Mouse (Mus musculus) kidney, adult 2 months (tissue): ENCODE data around the gene Frmpd1. TPM values are rescaled to one million over a fixed set of nuclear protein-coding genes. Genes with fewer than 3 reads are reported as not detected.

ENCODE experiments used
- DNase-seq: peaks from one replicate; pipeline ENCODE4 v3.0.0; 2021
- H3K27ac ChIP-seq: fragments of 200-500 bp; 2 replicates; pipeline ENCODE4 v1.5.1; 2012; ENCODE audit warnings: low read depth, low read length, control low read depth, inconsistent platforms; ENCODE audit not compliant: insufficient read depth
- H3K27me3 ChIP-seq: fragments of 200-500 bp; replicated peaks from 2 replicates; pipeline ENCODE4 v1.6.1; 2012; ENCODE audit warnings: mild to moderate bottlenecking, moderate library complexity, low read length, inconsistent platforms; ENCODE audit not compliant: control insufficient read depth, insufficient read depth
- H3K36me3 ChIP-seq: fragments of 200-500 bp; 2 replicates; pipeline ENCODE4 v1.6.1; 2012; ENCODE audit warnings: mild to moderate bottlenecking, moderate library complexity, low read length, inconsistent platforms; ENCODE audit not compliant: control insufficient read depth, insufficient read depth
- H3K4me1 ChIP-seq: fragments of 200-500 bp; 2 replicates; pipeline ENCODE4 v1.6.1; 2011; ENCODE audit warnings: low read length; ENCODE audit not compliant: control insufficient read depth, insufficient read depth
- H3K4me3 ChIP-seq: fragments of 200-500 bp; 2 replicates; pipeline ENCODE4 v1.5.1; 2011; ENCODE audit warnings: mild to moderate bottlenecking, low read depth, low read length, control low read depth; ENCODE audit not compliant: insufficient read depth
- CTCF ChIP-seq: fragments of 200-500 bp; conservative IDR thresholded peaks from 2 replicates; pipeline ENCODE4 v1.5.1; 2011; ENCODE audit warnings: low read depth, mild to moderate bottlenecking, control low read depth, low read length, moderate library complexity, mixed read lengths; ENCODE audit not compliant: insufficient read depth, insufficient read length
- POLR2A ChIP-seq: fragments of 200-500 bp; IDR thresholded peaks from one replicate; pipeline ENCODE4 v1.6.1; 2011; ENCODE audit warnings: low read depth, low read length, control low read depth
- WGBS: fragments of 180-500 bp; shearing (Covaris S2); methylation state at CpG from one replicate; pipeline ENCODE4 v1.1.7; 2018; 5-methylcytosine and 5-hydroxymethylcytosine counted together
- polyA plus RNA-seq: library from polyadenylated mRNA; depleted of rRNA; stranded (reverse); fragments of >200 nt; gene quantifications from 2 replicates; pipeline ENCODE4 v1.2.3, GENCODE M21; 2012

Gene Frmpd1
- polyA plus RNA-seq, 1 experiment = 0.56 TPM

GRCm38 (mm10) chr4:45160773-45161172 is 23.9 kb upstream of the Frmpd1 start:
- TF ChIP-seq CTCF (no peak), POLR2A (no peak)
- no peak overlapping the region for H3K27ac ChIP-seq
- H3K4me3 ChIP-seq = no peak overlapping the region
- H3K27me3 ChIP-seq = no peaks in the 10 kb centered on the region
- no peaks in the 10 kb centered on the region for H3K36me3 ChIP-seq
- DNase-seq = no peak
- WGBS = 54% methylated on average over 6 of the region's 6 CpGs
- no peaks in the 10 kb centered on the region for H3K4me1 ChIP-seq

DNA sequence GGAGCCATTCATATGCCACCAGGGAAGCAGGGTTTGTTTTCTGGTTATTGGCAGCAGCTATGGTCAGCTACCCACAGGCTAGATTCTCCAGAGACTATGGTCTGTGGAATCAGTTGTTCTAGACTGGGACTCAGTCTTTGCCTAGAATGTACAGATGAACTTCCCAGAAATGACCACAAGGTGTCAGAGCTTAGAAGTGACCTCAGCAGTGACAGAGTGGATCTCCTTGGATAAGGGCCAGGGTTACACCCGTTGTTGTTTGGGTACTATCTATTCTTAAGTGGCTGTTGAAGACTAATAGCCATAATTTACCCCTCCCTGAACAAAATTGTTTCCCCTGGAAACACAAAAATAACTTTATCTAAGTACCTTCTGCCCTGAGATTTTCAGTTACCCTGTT is 21.0 kb upstream of the Frmpd1 start:
- Histone ChIP-seq H3K27ac (no peak overlapping the region), H3K4me1 (no peaks in the 10 kb centered on the region), H3K4me3 (no peak overlapping the region), H3K36me3 (no peaks in the 10 kb centered on the region), H3K27me3 (no peaks in the 10 kb centered on the region)
- peak; percentile 55 for DNase-seq
- TF ChIP-seq POLR2A (no peak), CTCF (peak; percentile 32; the same call in 1 of the 2 replicates)
- 0% methylated on average over 1 of the region's 1 CpGs for WGBS

GRCm38 (mm10) chr4:45165477-45165876 is 19.2 kb upstream of the Frmpd1 start:
- no peak overlapping the region for H3K4me3 ChIP-seq
- H3K27me3 ChIP-seq = no peaks in the 10 kb centered on the region
- WGBS = 89% methylated on average over 1 of the region's 1 CpGs
- H3K27ac ChIP-seq = no peak overlapping the region
- no peak for DNase-seq
- H3K36me3 ChIP-seq = no peaks in the 10 kb centered on the region
- no peaks in the 10 kb centered on the region for H3K4me1 ChIP-seq
- TF ChIP-seq POLR2A = no peak
- no peak for TF ChIP-seq CTCF

DNA sequence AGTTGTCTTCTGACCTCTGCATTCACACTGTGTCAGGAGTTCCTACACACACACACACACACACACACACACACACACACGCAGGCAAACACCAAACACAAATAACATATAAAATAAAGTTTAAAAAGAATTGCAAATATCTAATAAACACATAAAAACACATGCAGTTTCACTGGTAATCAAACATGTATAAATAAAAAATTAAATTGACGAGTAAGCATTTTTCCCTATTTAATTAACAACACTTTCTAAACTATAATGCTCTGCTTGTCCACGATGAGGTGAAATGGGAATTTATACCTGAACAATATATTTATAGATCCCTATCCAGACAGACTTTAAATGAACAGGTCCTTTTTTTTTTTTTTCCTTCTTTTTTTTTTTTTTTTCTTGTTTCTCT is 18.7 kb upstream of the Frmpd1 start:
- no peak overlapping the region for H3K4me3 ChIP-seq
- no peak for DNase-seq
- TF ChIP-seq POLR2A (no peak), CTCF (no peak)
- no peaks in the 10 kb centered on the region for H3K36me3 ChIP-seq
- WGBS = 85% methylated on average over 3 of the region's 3 CpGs
- no peaks in the 10 kb centered on the region for H3K27me3 ChIP-seq
- no peak overlapping the region for H3K27ac ChIP-seq
- H3K4me1 ChIP-seq = no peaks in the 10 kb centered on the region

DNA sequence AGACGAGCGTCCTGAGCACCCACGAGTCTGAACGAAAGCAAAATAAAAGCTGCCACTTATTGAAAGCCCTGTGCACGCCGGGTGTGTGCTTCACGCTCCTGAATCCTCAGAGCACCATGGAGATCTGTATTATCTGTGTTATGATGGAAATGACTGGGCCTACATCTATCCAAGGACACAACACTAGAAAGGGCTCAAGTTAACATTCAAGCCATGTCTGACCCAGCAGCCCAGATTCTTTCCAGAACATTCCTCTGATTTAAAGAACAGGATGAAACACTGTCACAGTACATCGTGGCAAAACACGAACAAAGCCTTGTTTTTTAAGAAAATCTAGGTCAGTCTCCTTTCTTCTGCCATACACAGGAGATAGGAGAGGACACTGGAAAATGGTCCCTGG is 13.3 kb upstream of the Frmpd1 start:
- no peak for DNase-seq
- Histone ChIP-seq H3K4me1 (no peaks in the 10 kb centered on the region), H3K27ac (no peak overlapping the region), H3K4me3 (no peak overlapping the region), H3K36me3 (no peaks in the 10 kb centered on the region), H3K27me3 (no peaks in the 10 kb centered on the region)
- 90% methylated on average over 9 of the region's 9 CpGs for WGBS
- TF ChIP-seq CTCF = no peak
- TF ChIP-seq POLR2A = no peak

- H3K36me3 ChIP-seq = no peaks in the 10 kb centered on the region
- no peaks in the 10 kb centered on the region; the same call in 1 of the 2 replicates for H3K4me1 ChIP-seq
- no peaks in the 10 kb centered on the region; the same call in 1 of the 2 replicates for H3K27me3 ChIP-seq
- H3K27ac ChIP-seq = no peak overlapping the region
- peak overlapping the region; percentile 66 for H3K4me3 ChIP-seq
- DNase-seq = no peak
- 29% methylated on average over 13 of the region's 13 CpGs for WGBS
- TF ChIP-seq POLR2A (no peak), CTCF (no peak)
Measured at GRCm38 (mm10) chr4:45183818-45184520, 706 bp upstream of the Frmpd1 start.

DNA sequence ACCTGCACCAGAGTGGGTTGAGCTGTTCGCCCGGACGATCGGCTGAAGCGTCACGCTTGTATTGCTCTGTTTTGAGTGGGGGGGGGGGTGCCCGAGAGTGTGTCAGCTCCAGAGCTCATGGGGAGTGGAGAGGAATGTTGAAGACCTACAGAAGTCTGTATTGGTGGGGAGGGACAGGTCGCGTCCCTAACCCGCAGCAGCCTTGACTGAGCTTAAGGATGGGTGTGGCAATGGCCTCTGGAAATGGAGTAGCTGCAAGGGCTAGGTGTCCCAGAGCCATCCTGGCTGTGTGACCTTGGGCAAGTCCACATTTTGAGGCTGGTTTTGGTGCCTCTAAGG is 625 bp downstream of the Frmpd1 start:
- H3K4me1 ChIP-seq = no peaks in the 10 kb centered on the region; the same call in 1 of the 2 replicates
- no peak for TF ChIP-seq POLR2A
- no peak for TF ChIP-seq CTCF
- no peak for DNase-seq
- no peak overlapping the region for H3K27ac ChIP-seq
- H3K27me3 ChIP-seq = no peaks in the 10 kb centered on the region
- 3% methylated on average over 10 of the region's 10 CpGs for WGBS
- no peaks in the 10 kb centered on the region for H3K36me3 ChIP-seq
- peak overlapping the region; percentile 66 for H3K4me3 ChIP-seq

DNA sequence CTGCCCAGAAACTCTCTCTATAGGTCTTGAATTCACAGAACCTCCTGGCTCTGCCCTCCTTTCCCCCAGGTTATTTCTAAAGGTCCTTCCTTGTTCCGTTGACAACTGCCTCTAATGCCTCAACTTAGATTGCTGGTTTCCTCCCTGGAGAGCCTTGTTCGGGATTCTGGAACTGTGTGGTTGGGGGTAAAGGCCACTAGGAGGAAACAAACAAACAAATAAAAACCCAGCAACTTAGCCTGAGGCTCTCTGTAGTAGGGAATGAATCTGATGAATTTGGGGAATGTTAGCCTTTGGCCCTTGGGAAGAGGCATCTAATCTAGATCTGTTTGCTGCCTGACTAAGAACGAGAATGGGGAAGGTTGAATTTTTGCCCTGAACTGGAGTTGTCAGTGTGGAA is 13.6 kb downstream of the Frmpd1 start:
- DNase-seq = no peak
- Histone ChIP-seq H3K27ac (no peak overlapping the region), H3K27me3 (no peaks in the 10 kb centered on the region), H3K4me1 (no peaks in the 10 kb centered on the region), H3K4me3 (no peak overlapping the region), H3K36me3 (no peaks in the 10 kb centered on the region)
- 47% methylated on average over 3 of the region's 3 CpGs for WGBS
- TF ChIP-seq CTCF = no peak
- TF ChIP-seq POLR2A = no peak
